Mouse (Mus musculus): ENCODE data around the gene Flt4. TPM values are rescaled to one million over a fixed set of nuclear protein-coding genes. Genes with fewer than 3 reads are reported as not detected.

The Flt4 gene
- total and polyA plus RNA-seq, 3 experiments: under 0.01 to 0.15 (median 0.02) TPM

- ATAC-seq (ENCODE audit: extremely low read depth, insufficient number of reproducible peaks, low FRiP score, poor library complexity, severe bottlenecking) (no peak), DNase-seq (ENCODE audit: low spot score) (no peak)
- no peak overlapping the region for H3K4me3 ChIP-seq (ENCODE audit: low read depth, low read length)
- peaks cover 33% of the 10 kb centered on the region for H3K27me3 ChIP-seq (ENCODE audit: insufficient read depth, low read length)
- TF ChIP-seq CTCF (IDR thresholded peaks at IDR 0.05; ENCODE audit: low read depth, low read length) (no peak), POLR2AphosphoS5 (IDR thresholded peaks at IDR 0.05; ENCODE audit: insufficient replicate concordance, low read depth, low read length) (no peak), GATA1 (IDR thresholded peaks at IDR 0.05; ENCODE audit: borderline replicate concordance, low read length) (no peak), GATA2 (IDR thresholded peaks at IDR 0.05; ENCODE audit: borderline replicate concordance, low read depth, low read length) (no peak), TAL1 (conservative IDR thresholded peaks at IDR 0.05; ENCODE audit: low read depth, low read length) (no peak)
- peaks cover 13% of the 10 kb centered on the region for H3K4me1 ChIP-seq (ENCODE audit: insufficient read depth, low read depth, low read length)
- H3K36me3 ChIP-seq (replicated peaks): no peaks in the 10 kb centered on the region
- H3K9me3 ChIP-seq (replicated peaks): no peaks in the 10 kb centered on the region
These were observed 36.6 kb downstream of the Flt4 start for GRCm38 (mm10) chr11:49645677-49646076.

- H3K9me3 ChIP-seq (replicated peaks): peaks cover 5% of the 10 kb centered on the region
- peaks cover 42% of the 10 kb centered on the region for H3K4me1 ChIP-seq (ENCODE audit: insufficient read depth, low read depth, low read length)
- TF ChIP-seq CTCF (IDR thresholded peaks at IDR 0.05; ENCODE audit: low read depth, low read length) (peak; percentile 35), GATA2 (IDR thresholded peaks at IDR 0.05; ENCODE audit: borderline replicate concordance, low read depth, low read length) (no peak)
- peaks cover 14% of the 10 kb centered on the region for H3K27me3 ChIP-seq (ENCODE audit: insufficient read depth, low read length)
- DNase-seq (ENCODE audit: low spot score): peak; percentile 65
- peak overlapping the region; percentile 67; the same call in 1 of the 2 replicates for H3K4me3 ChIP-seq (ENCODE audit: low read depth, low read length)
- H3K36me3 ChIP-seq (replicated peaks): no peaks in the 10 kb centered on the region
- ATAC-seq (ENCODE audit: extremely low read depth, insufficient number of reproducible peaks, low FRiP score, poor library complexity, severe bottlenecking): no peak
These were observed 41.3 kb downstream of the Flt4 start for GRCm38 (mm10) chr11:49650113-49650993.

- DNase-seq (ENCODE audit: low spot score) (peak; percentile 70), ATAC-seq (ENCODE audit: extremely low read depth, insufficient number of reproducible peaks, low FRiP score, poor library complexity, severe bottlenecking) (peak; percentile 86)
- Histone ChIP-seq H3K36me3 (replicated peaks) (no peaks in the 10 kb centered on the region), H3K27me3 (ENCODE audit: insufficient read depth, low read length) (peaks cover 14% of the 10 kb centered on the region), H3K4me1 (ENCODE audit: insufficient read depth, low read depth, low read length) (peaks cover 39% of the 10 kb centered on the region), H3K4me3 (ENCODE audit: low read depth, low read length) (peak overlapping the region; percentile 67; the same call in 1 of the 2 replicates), H3K9me3 (replicated peaks) (peaks cover 5% of the 10 kb centered on the region)
- no peak for TF ChIP-seq POLR2AphosphoS5 (IDR thresholded peaks at IDR 0.05; ENCODE audit: insufficient replicate concordance, low read depth, low read length)
- TF ChIP-seq CTCF (IDR thresholded peaks at IDR 0.05; ENCODE audit: low read depth, low read length): no peak
- TF ChIP-seq GATA2 (IDR thresholded peaks at IDR 0.05; ENCODE audit: borderline replicate concordance, low read depth, low read length): no peak
- TF ChIP-seq GATA1 (IDR thresholded peaks at IDR 0.05; ENCODE audit: borderline replicate concordance, low read length): no peak
- TF ChIP-seq TAL1 (conservative IDR thresholded peaks at IDR 0.05; ENCODE audit: low read depth, low read length): no peak
These were observed 42.1 kb downstream of the Flt4 start for GRCm38 (mm10) chr11:49650994-49651761.

GRCm38 (mm10) chr11:49651762-49652322 lies 42.8 kb downstream of the Flt4 start:
- DNase-seq (ENCODE audit: low spot score) (peak; percentile 71), ATAC-seq (ENCODE audit: extremely low read depth, insufficient number of reproducible peaks, low FRiP score, poor library complexity, severe bottlenecking) (peak; percentile 50)
- peak overlapping the region; percentile 58; the same call in 1 of the 2 replicates for H3K4me3 ChIP-seq (ENCODE audit: low read depth, low read length)

GRCm38 (mm10) chr11:49652401-49653078 lies 43.5 kb downstream of the Flt4 start:
- Histone ChIP-seq H3K4me3 (ENCODE audit: low read depth, low read length) (peak overlapping the region; percentile 58; the same call in 1 of the 2 replicates), H3K4me1 (ENCODE audit: insufficient read depth, low read depth, low read length) (peaks cover 39% of the 10 kb centered on the region), H3K36me3 (replicated peaks) (no peaks in the 10 kb centered on the region), H3K27me3 (ENCODE audit: insufficient read depth, low read length) (peaks cover 13% of the 10 kb centered on the region), H3K9me3 (replicated peaks) (peaks cover 5% of the 10 kb centered on the region)
- DNase-seq (ENCODE audit: low spot score): peak; percentile 69
- TF ChIP-seq POLR2AphosphoS5 (IDR thresholded peaks at IDR 0.05; ENCODE audit: insufficient replicate concordance, low read depth, low read length) (no peak), CTCF (IDR thresholded peaks at IDR 0.05; ENCODE audit: low read depth, low read length) (peak; percentile 16; the same call in 1 of the 2 replicates)
- 0 out of 2 replicates have a peak, but pooled peaks have one; percentile 18 for ATAC-seq (ENCODE audit: extremely low read depth, insufficient number of reproducible peaks, low FRiP score, poor library complexity, severe bottlenecking)

More at GRCm38 (mm10) chr11:49651762-49652322, 42.8 kb downstream of the Flt4 start:
- Histone ChIP-seq H3K4me1 (ENCODE audit: insufficient read depth, low read depth, low read length) (peaks cover 39% of the 10 kb centered on the region), H3K27me3 (ENCODE audit: insufficient read depth, low read length) (peaks cover 16% of the 10 kb centered on the region), H3K36me3 (replicated peaks) (no peaks in the 10 kb centered on the region), H3K9me3 (replicated peaks) (peaks cover 5% of the 10 kb centered on the region)
- TF ChIP-seq TAL1 (conservative IDR thresholded peaks at IDR 0.05; ENCODE audit: low read depth, low read length) (no peak), POLR2AphosphoS5 (IDR thresholded peaks at IDR 0.05; ENCODE audit: insufficient replicate concordance, low read depth, low read length) (no peak), GATA2 (IDR thresholded peaks at IDR 0.05; ENCODE audit: borderline replicate concordance, low read depth, low read length) (no peak), GATA1 (IDR thresholded peaks at IDR 0.05; ENCODE audit: borderline replicate concordance, low read length) (no peak), CTCF (IDR thresholded peaks at IDR 0.05; ENCODE audit: low read depth, low read length) (no peak)

All from G1E (cell line).